Mouse (Mus musculus): ENCODE results near the gene Fabp2.
"Not testable (repeated sequence)": the region's sequence is repeated elsewhere in the genome, so short reads cannot be mapped to it uniquely, and the experiment has no call there.

- not testable (repeated sequence) for TF ChIP-seq POLR2A (IDR thresholded peaks at IDR 0.05; ENCODE audit: low read depth, low read length); CTCF (IDR thresholded peaks at IDR 0.05; ENCODE audit: extremely low read depth, insufficient read length, insufficient replicate concordance, low read depth, low read length)
These were observed 42.3 kb downstream of the Fabp2 start for GRCm38 (mm10) chr3:122937176-122937575.

Data from small intestine, adult 2 months (tissue).